Mouse (Mus musculus) embryonic facial prominence, embryonic 14.5 days (tissue): ENCODE data around the gene Triml2. TPM values are rescaled to one million over a fixed set of nuclear protein-coding genes. Genes with fewer than 3 reads are reported as not detected.

Source experiments
- ATAC-seq: fragments of 200-750 bp; cut with Nextera tagmentation; 2 replicates; pipeline ENCODE4 v1.8.0; 2017; ENCODE audit warnings: low read depth, moderate number of reproducible peaks, moderate TSS enrichment
- DNase-seq: peaks from one replicate; pipeline ENCODE4 v3.0.0-alpha.2; 2015; ENCODE audit warnings: low spot score
- H3K27ac ChIP-seq: fragments of 300-500 bp; sonication (generic); replicated peaks from 2 replicates; pipeline ENCODE4 v1.5.1; 2014; ENCODE audit warnings: low read depth, mild to moderate bottlenecking, low read length, moderate library complexity
- H3K27me3 ChIP-seq: fragments of 300-500 bp; sonication (generic); replicated peaks from 2 replicates; pipeline ENCODE4 v1.6.1; 2014; ENCODE audit warnings: low read length; ENCODE audit not compliant: control insufficient read depth, insufficient read depth
- H3K36me3 ChIP-seq: fragments of 300-500 bp; sonication (generic); 2 replicates; pipeline ENCODE4 v1.6.1; 2014; ENCODE audit warnings: low read length, mixed read lengths; ENCODE audit not compliant: control insufficient read depth, insufficient read depth
- H3K4me1 ChIP-seq: fragments of 300-500 bp; sonication (generic); 2 replicates; pipeline ENCODE4 v1.6.1; 2014; ENCODE audit warnings: antibody characterized with exemption, low read length; ENCODE audit not compliant: control insufficient read depth, insufficient read depth
- H3K4me2 ChIP-seq: fragments of 300-500 bp; sonication (generic); 2 replicates; pipeline ENCODE4 v1.6.1; 2014; ENCODE audit warnings: low read depth, mild to moderate bottlenecking, low read length, moderate library complexity, mixed read lengths
- H3K4me3 ChIP-seq: fragments of 300-500 bp; sonication (generic); 2 replicates; pipeline ENCODE4 v1.5.1; 2014; ENCODE audit warnings: low read depth, mild to moderate bottlenecking, low read length
- H3K9ac ChIP-seq: fragments of 300-500 bp; sonication (generic); 2 replicates; pipeline ENCODE4 v1.6.1; 2014; ENCODE audit warnings: low read depth, mild to moderate bottlenecking, low read length, moderate library complexity, mixed read lengths
- H3K9me3 ChIP-seq: fragments of 300-500 bp; sonication (generic); 2 replicates; pipeline ENCODE4 v1.6.1; 2016; ENCODE audit warnings: low read length; ENCODE audit not compliant: control insufficient read depth
- WGBS: fragments of 180-500 bp; shearing (Covaris S2); extraction: QIAGEN DNeasy Blood & Tissue Kit; methylation state at CpG from one replicate; pipeline ENCODE4 v1.1.7; 2014; 5-methylcytosine and 5-hydroxymethylcytosine counted together
- polyA plus RNA-seq: library from polyadenylated mRNA; unstranded; fragments of >200 nt; fragmentation: Nextera tagmentation; extraction: Ambion mirVana; gene quantifications from 2 replicates; pipeline ENCODE4 v1.2.1, GENCODE M21; 2014

Gene Triml2
- polyA plus RNA-seq, 1 experiment from 2014 or later = not detected

DNA sequence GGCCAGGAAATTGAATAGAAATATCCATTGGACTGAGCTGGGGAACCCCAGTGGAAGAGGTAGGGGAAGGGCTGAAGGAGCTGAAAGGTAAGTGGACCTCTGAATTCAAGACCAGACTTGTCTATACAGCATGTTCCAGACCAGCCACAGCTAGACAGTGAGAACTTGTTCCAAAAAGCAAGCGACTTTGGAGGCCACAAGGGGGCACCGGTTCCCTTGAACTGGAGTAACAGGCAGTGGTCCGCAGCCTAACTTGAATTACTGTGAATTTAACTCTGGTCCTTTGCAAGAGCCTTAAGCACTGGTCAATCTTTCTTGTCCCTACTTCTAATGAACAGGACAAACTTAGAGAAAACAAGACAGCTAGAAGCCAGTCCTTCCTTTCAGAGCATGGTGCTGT is 2.1 kb upstream of the Triml2 start:
- Histone ChIP-seq H3K9ac (no peak overlapping the region), H3K36me3 (no peaks in the 10 kb centered on the region), H3K4me2 (no peak overlapping the region), H3K27me3 (no peaks in the 10 kb centered on the region), H3K4me3 (no peak overlapping the region), H3K27ac (no peak overlapping the region), H3K9me3 (no peaks in the 10 kb centered on the region), H3K4me1 (no peaks in the 10 kb centered on the region)
- ATAC-seq = no peak
- WGBS = 46% methylated on average over 3 of the region's 3 CpGs
- no peak for DNase-seq

DNA sequence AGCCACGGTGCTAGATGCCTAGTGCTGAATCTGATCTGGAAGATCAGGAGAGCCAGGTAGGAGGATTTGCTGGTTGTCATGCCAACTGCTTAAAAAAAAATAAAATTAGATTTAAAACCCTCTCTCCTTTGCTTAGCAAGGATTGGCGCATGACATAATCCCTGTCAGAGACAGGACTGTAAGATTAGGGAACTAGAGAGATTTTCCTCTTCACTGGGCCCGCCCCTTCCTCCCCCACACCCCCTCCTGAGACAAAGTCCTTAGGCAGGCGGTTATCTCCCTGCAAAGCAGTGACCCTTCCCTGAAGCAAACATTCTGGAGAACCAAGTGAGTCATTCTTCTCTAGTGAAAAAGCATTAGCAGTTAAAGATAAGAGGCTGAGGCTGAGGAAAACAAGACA is 1.2 kb upstream of the Triml2 start:
- WGBS = 54% methylated on average over 4 of the region's 4 CpGs

GRCm38 (mm10) chr8:43182281-43182680 is 1.9 kb downstream of the Triml2 start:
- H3K9ac ChIP-seq = no peak overlapping the region
- no peaks in the 10 kb centered on the region for H3K27me3 ChIP-seq
- no peak for DNase-seq
- no peak overlapping the region for H3K4me3 ChIP-seq
- H3K4me1 ChIP-seq = no peaks in the 10 kb centered on the region
- H3K9me3 ChIP-seq = no peaks in the 10 kb centered on the region
- H3K4me2 ChIP-seq = no peak overlapping the region
- 90% methylated on average over 2 of the region's 2 CpGs for WGBS
- ATAC-seq = no peak
- no peaks in the 10 kb centered on the region for H3K36me3 ChIP-seq
- no peak overlapping the region for H3K27ac ChIP-seq

More for the DNA sequence above, 1.2 kb upstream of the Triml2 start:
- peak; percentile 33; the same call in 1 of the 2 replicates for ATAC-seq
- Histone ChIP-seq H3K36me3 (no peaks in the 10 kb centered on the region), H3K4me1 (no peaks in the 10 kb centered on the region), H3K9me3 (no peaks in the 10 kb centered on the region), H3K27ac (no peak overlapping the region), H3K9ac (no peak overlapping the region), H3K4me3 (no peak overlapping the region), H3K4me2 (no peak overlapping the region), H3K27me3 (no peaks in the 10 kb centered on the region)
- no peak for DNase-seq

- no peaks in the 10 kb centered on the region for H3K27me3 ChIP-seq
- no peaks in the 10 kb centered on the region for H3K9me3 ChIP-seq
- no peak overlapping the region for H3K4me3 ChIP-seq
- no peak overlapping the region for H3K9ac ChIP-seq
- H3K4me2 ChIP-seq = no peak overlapping the region
- no peaks in the 10 kb centered on the region for H3K4me1 ChIP-seq
- no peak overlapping the region for H3K27ac ChIP-seq
- DNase-seq (no peak), ATAC-seq (no peak)
- H3K36me3 ChIP-seq = no peaks in the 10 kb centered on the region
Observed at GRCm38 (mm10) chr8:43215554-43215953, 35.2 kb downstream of the Triml2 start.

GRCm38 (mm10) chr8:43243326-43243725 is 63.0 kb downstream of the Triml2 start:
- Histone ChIP-seq H3K4me1 (no peaks in the 10 kb centered on the region), H3K4me3 (no peak overlapping the region), H3K36me3 (no peaks in the 10 kb centered on the region), H3K4me2 (no peak overlapping the region), H3K27ac (no peak overlapping the region), H3K27me3 (no peaks in the 10 kb centered on the region), H3K9me3 (no peaks in the 10 kb centered on the region), H3K9ac (no peak overlapping the region)
- 69% methylated on average over 3 of the region's 3 CpGs for WGBS
- DNase-seq = no peak
- no peak for ATAC-seq

Other genes with a start within 250 kb of the Triml2 start
- gene Triml1, start 39.1 kb upstream of the Triml2 start, polyA plus RNA-seq = not detected in 2 replicates
- not detected in 2 replicates for gene Zfp42, start 126.4 kb downstream of the Triml2 start, polyA plus RNA-seq